ENCODE assay signal across 14 mouse cellular contexts in the genomic region with DNA sequence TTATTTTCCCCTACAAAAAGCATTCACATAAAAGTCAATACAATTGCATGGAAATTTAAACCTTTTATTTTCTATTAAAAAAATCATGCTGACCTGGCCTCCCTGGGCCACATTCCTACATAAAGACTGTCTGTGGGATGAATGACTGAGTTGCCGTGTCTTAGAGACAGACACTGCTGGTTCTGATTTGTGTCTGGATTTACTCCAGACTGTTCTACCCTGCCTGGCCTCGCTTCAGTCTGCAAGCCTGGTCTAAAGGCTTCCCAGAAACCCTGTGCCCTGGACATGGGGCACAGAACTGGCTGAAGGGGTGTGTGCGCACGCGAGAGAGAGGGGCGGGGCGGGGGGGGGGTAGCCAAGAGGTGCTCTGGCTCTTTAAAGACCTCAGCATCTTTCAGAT.
"Had no signal": no experiment of that assay in that cellular context is flagged by ENCODE, and none has a peak within 500 bp of the region (broad histone marks: within the 10 kb centered on the region; RNA-seq: fewer than 3 reads in every experiment).

No protein-coding gene starts in this region.

- ATAC-seq: midbrain, embryonic 13.5 days; midbrain, embryonic 15.5 days had no signal

- H3K9me3 ChIP-seq: megakaryocyte, embryonic 14.5 days; midbrain, embryonic 13.5 days; midbrain, embryonic 15.5 days; neural tube, embryonic 12.5 days; stomach, embryonic 15.5 days had no signal

- H3K27ac ChIP-seq: macrophage; midbrain, embryonic 13.5 days; midbrain, embryonic 15.5 days; neural tube, embryonic 12.5 days; stomach, embryonic 15.5 days; stomach, postnatal 0 days had no signal

- H3K36me3 ChIP-seq: midbrain, embryonic 13.5 days; midbrain, embryonic 15.5 days; neural tube, embryonic 12.5 days; stomach, embryonic 15.5 days had no signal

- H3K4me1 ChIP-seq: megakaryocyte, embryonic 14.5 days; midbrain, embryonic 13.5 days; midbrain, embryonic 15.5 days; neural tube, embryonic 12.5 days; stomach, embryonic 15.5 days had no signal

- H3K4me2 ChIP-seq: lung, embryonic 14.5 days; midbrain, embryonic 11.5 days; midbrain, embryonic 13.5 days; midbrain, embryonic 15.5 days; neural tube, embryonic 12.5 days; stomach, embryonic 15.5 days had no signal

- H3K27me3 ChIP-seq: megakaryocyte, embryonic 14.5 days; midbrain, embryonic 13.5 days; midbrain, embryonic 15.5 days; neural tube, embryonic 12.5 days; stomach, embryonic 15.5 days had no signal

- H3K4me3 ChIP-seq: midbrain, embryonic 13.5 days; midbrain, embryonic 15.5 days; neural tube, embryonic 12.5 days; stomach, embryonic 15.5 days had no signal

- DNase-seq: lung, embryonic 14.5 days; lung, postnatal 10 days; right cerebral cortex, postnatal 14 days; thymus, adult 2 months; thymus, postnatal 25 days; thymus, postnatal 4 days had no signal

- H3K9ac ChIP-seq: lung, embryonic 14.5 days; midbrain, embryonic 13.5 days; midbrain, embryonic 15.5 days; neural tube, embryonic 12.5 days; stomach, embryonic 15.5 days had no signal
